Mouse (Mus musculus) layer of hippocampus, adult 9-11 months (tissue): ENCODE results near the gene Ift57.

Source experiments
- DNase-seq: peaks from one replicate; pipeline ENCODE4 v3.0.0; 2022

Ift57 gene

DNA sequence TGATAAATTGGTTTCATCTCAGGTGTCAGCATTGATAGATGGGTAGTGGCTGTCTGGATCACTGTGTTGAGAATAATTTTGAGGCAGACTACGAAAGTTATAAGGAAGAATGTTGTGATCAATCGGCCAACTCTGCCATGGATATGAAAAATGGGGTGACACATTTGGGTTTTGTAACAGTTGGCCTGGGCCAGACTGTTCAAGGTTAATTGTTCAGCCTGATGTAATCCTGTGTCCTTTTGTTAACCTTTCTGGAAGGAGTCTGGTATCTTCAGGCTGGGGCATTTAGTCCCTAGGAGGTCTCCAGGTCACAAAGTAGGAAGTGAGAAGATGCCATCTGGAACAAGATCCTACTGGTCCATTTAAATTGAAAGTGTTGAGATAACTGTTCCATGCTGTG is 97.2 kb downstream of the Ift57 start:
- no peak for DNase-seq

DNA sequence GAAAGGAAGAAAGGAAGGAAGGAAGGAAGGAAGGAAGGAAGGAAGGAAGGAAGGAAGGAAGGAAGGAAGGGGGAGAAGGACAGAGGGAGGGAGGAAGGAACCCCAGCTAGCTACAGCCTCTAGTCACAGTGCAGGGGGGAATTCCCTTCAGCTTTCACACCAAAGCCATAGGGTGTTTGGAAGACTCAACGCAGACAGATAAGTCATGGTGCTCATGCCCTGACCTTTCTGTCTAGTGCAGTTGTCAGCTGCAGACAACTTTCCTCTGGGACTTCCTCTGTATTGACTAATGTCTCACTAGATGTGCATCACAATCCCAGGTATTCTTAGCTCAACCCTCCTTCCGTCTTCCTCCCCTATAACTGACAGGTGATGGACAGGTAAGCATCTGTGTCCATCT is 97.9 kb downstream of the Ift57 start:
- DNase-seq: no peak

DNA sequence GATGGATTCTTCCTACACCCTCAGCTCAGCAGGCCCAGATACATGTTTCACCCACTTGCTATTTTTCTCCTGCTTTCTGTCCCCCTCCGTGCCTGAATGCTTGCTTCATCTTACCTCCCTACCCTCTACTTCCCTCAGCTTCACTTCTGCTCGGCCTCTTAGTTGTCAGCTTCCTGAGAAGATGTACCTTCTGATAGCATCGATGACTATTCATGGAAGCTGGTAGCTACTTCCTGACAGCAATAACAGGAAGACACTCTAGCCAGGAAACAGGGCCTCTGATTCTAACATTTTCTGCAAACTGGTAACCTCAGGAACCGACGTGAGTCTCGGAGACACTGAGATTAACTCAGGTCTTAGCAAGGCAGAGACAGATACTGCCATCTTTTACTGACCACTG is 99.8 kb downstream of the Ift57 start:
- DNase-seq: no peak

DNA sequence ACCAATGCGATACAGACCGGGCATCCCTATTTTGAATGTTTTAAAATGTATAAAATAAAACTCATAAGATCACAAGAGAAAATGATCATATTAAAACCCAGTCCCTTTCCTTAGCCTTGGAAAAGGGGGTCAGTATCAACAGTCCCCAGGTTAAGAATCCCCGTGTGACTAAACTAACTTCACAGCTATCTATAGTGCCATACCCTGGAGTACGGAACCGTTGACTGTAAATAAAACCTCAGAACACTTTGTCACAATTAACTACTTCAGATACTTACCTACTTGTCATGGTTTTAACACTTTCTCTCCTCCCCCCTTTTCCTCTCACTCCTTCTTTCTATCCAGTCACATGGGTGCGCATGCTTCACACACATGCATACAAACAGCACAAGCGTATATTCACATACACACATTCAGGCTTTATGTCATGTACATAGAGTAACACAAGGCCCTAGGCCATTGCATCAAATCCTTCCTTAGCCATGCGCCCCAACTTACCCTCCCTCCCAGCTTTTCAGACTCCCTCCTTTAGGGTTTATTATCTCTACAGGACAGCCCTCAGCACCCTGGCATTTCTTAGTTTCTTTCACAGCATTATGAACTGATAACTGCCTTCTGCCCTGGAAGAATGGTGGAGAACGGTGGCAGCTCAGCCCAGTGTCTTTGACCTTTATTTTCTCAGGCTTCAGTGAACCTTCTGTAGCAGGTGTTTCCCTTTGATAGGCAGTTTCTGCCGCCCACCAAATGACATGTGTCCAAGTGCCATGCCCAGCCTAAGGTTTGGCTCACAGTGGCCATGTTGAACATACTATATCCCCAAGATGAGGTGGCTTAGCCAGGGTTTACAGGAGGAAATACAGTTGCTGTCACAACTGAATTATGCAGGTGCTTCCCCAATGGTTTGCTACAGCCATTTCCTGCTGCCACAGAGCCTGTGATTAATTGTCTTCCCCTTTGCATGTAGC is 100.8 kb downstream of the Ift57 start, which contains the start of gene Cd47:
TSS of gene Cd47 (plus strand) at position 937 of the 965 bp plus-strand sequence.
- no peak for DNase-seq

DNA sequence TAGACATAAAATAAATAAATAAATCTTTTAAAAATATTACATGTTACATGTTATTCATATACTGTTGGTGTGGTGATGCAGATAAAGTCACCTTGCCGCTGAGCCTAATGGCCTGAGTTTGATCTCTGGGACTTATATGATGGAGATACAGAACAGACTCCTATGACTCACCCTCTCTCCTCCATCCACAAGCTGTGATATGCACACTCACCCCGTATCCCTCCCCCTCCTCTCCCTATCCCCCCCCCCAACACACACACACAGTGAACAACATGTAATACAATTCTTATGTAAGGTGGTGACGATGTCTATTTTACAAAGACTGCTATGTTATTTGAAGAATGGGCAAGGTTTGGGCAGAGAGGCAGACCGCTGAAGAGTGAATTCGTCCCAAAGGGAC is 102.0 kb downstream of the Ift57 start:
- DNase-seq: no peak

DNA sequence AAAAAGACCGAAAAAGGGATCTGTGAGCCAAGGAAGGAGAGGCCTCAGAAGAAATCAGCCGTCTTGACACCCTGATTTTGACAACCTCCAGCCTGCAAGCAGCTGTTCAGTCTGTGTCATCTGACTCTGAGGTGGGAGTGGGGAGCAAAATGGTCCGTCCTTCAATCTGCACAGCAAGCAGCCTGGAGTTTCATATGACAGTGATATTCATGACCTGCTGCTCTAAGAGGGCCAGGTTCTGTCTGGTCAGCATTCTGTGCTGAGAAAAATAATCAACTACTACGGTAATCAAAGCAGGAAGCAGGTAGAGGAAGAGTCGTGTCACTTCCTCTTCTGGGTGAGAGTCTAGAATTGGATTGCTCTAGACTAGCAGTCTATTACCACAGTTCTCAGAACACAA is 102.4 kb downstream of the Ift57 start:
- DNase-seq: no peak

DNA sequence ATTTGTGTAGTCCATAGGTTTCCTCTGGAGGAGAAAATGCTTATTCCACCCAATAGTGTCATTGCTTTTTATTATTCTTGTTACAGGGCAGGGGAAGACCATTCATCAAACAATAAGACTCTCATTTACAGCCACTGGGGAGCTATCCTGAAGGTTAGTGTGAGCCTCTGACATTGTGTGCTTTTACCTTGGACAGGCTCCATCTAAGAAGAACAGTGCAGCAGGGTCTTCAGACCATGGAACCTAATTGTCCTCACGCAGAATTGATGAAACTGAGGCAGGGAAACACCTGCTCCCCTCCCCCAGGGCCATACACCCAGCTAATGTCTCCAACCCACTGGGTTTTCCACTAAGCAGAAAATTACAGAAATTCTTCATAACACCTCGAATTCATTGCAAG is 104.0 kb downstream of the Ift57 start:
- no peak for DNase-seq

DNA sequence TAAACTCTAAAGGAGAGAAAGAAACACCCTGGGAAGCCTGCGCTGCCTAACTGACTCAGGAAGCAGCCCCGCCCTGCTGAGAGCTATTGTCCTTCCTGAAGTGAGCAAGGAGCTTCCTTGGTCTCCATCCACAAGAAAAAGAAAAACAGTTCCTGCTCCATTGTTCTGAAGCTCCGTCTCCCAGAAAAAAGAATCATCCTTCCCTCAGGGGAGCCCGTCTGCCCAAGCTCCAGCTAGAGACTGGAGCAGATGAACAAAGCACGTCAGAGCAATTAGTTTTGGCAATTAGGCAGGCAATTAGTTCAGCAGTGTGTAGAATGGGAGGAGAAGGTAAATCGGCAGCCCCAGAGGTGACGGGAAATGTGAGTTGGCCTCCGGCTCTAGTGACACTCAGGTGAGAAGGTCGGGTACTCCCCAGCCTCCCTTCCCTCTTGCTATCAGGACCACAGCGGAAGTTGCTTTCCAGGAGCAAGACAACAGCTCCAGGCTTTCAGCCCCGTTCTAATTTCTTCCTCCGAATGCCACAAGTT is 105.0 kb downstream of the Ift57 start:
- no peak for DNase-seq

DNA sequence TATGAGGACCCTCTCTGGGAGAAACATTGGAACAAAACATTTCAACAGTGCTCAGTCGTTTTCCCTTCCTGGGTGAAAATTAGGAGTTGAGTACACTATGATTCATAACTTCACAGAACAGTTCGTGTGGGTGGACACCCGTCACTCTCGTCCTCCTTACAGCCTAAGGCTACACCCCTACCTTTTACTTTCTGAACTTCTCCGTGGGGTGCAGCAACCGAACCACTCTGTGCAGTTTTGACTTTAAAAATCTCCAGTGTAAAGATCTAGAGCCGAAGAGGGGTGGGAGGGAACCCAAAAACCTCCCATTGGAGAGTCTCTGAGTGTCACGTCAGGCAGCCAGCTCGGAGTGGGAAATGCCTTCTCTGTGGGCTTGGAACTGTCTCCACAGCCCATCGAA is 107.9 kb downstream of the Ift57 start:
- no peak for DNase-seq

DNA sequence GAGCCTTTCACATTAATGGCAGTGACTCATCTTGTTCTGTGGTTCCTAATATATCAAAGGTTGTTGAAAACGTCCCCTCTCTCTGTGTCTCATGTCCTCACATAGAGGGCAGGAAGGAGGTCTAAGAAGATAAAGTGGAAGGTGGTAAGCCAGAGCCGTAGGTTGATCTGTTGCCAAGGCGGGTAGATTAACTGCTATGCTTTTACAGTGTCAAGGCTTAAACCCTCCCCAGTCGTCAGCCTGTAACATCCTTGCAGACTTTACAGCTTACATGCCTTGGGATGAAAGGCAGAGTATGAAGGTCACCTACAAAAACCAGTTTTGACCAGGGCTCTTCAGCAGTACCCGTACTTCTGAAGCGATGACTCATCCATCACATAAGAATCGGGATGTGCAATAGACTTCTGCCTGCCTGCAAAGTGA is 108.4 kb downstream of the Ift57 start:
- no peak for DNase-seq

DNA sequence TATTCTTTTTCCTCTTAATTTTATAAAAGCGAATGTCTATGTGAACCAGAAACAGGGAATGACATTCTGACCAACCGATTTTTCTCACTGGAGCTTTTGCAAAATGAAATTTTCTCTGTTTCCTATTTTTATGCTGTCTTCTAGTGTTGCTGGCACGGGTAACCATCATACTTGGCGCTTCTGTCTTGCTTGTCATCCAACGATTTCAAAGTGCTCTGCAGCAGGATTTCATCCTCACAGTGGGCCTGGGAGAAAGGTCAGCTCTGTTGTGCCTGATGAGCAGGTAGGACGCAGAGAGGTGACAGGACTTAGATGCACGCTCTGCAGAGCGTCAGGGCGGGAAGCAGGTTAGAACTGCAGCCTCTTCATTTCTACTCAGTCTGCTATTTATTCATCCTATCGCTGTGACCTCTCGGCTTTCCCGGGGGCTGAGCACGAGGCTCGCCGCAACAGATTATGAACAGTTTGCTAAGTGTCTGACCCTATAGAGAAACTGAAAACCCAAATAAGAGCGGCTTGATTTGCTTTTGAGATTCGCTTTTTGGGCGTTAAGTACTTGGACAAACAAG is 108.9 kb downstream of the Ift57 start:
- no peak for DNase-seq

DNA sequence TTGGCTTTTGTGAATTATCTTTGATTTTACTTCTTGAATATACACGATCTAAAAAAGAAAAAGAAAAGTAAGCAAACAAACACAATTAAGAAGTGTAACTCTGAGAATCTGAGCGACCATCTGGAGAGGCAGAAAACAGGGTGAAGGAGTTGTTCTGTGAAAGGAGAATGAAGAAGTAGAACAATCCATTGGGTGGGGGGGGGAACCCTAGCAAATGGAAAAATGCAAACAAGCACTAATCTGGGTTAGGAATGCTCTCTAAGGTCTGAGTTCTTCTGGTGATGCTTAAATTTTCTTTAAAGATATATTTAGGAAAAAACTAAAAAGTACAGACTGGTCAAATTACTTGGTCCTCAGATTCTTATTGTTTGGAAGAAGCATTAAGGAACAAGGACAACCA is 112.9 kb downstream of the Ift57 start:
- DNase-seq: no peak

DNA sequence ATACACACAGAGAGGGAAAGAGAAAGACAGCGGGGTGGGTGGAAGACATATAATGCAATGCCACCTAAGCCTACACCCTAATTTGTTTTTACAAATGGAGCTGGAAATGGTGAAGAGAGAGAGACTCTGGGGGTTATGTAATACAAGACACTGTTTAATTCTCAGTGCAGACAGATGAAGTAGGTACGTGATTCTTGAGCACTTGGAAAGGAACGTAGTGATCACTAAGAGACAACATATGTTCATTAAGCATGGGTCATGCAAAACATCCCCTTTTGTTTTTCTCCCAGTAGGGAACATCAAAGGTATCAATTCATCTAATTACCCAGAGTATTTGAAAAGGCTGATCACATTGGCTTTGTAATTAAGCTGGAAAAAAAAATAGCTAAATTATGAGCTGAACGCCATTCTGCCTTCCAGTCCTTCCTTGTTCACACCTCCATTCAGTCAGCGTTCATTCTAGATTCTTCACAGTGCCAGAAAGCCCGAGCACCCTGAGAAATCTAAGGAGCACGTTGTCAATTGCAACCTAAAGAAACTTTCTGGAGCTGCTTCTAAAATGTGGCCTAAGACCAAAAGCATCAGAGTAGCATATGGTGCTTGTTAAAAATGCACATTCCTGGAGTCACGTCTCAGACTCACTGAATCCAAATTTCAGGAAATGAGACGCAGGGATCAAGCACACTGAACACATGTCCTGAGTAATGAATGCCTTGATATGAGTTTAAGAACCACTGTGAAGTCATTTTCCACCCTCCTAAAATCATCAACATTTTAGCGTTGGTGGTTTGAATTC is 114.0 kb downstream of the Ift57 start:
- DNase-seq: no peak

DNA sequence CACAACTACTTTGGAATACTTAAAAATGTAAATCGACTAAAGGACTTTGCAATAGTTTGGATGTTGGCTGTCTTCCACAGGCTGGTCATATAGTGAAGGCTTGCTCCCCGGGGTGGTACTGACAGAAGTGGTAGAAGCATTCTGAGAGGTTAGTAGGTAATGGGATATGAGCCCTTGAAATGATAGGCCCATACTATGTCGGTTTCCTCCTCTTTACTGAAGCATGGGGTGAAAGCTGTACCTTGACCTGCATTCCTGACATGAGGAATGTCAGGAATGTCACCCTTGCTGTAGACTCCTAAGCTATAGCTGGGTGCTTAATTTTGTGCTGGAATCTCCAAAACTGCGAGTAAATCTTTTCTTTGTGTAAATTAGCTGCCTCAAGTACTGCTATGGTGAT is 115.4 kb downstream of the Ift57 start:
- no peak for DNase-seq
